Mouse (Mus musculus) midbrain, embryonic 16.5 days (tissue): ENCODE measurements around the gene Hmgcr. TPM values are rescaled to one million over a fixed set of nuclear protein-coding genes. Genes with fewer than 3 reads are reported as not detected.

Experiments
- ATAC-seq: fragments of 200-750 bp; cut with Nextera tagmentation; 2 replicates; pipeline ENCODE4 v1.8.0; 2017; ENCODE audit warnings: moderate TSS enrichment
- H3K27ac ChIP-seq: fragments of 300-500 bp; sonication (generic); 2 replicates; pipeline ENCODE4 v1.5.1; 2014; ENCODE audit warnings: mild to moderate bottlenecking, low read length, mixed read lengths
- H3K27me3 ChIP-seq: fragments of 300-500 bp; sonication (generic); 2 replicates; pipeline ENCODE4 v1.6.1; 2014; ENCODE audit warnings: low read depth, low read length, mixed read lengths; ENCODE audit not compliant: control insufficient read depth, insufficient read depth
- H3K36me3 ChIP-seq: fragments of 300-500 bp; sonication (generic); 2 replicates; pipeline ENCODE4 v1.6.1; 2014; ENCODE audit warnings: mild to moderate bottlenecking, low read length, moderate library complexity, mixed read lengths; ENCODE audit not compliant: control insufficient read depth, insufficient read depth
- H3K4me1 ChIP-seq: fragments of 300-500 bp; sonication (generic); 2 replicates; pipeline ENCODE4 v1.6.1; 2014; ENCODE audit warnings: mild to moderate bottlenecking, low read length, mixed read lengths; ENCODE audit not compliant: control insufficient read depth, insufficient read depth
- H3K4me2 ChIP-seq: fragments of 300-500 bp; sonication (generic); 2 replicates; pipeline ENCODE4 v1.6.1; 2014; ENCODE audit warnings: mild to moderate bottlenecking, low read length, mixed read lengths
- H3K4me3 ChIP-seq: fragments of 300-500 bp; sonication (generic); 2 replicates; pipeline ENCODE4 v1.5.1; 2014; ENCODE audit warnings: low read depth, mild to moderate bottlenecking, low read length, moderate library complexity, mixed read lengths
- H3K9ac ChIP-seq: fragments of 300-500 bp; sonication (generic); 2 replicates; pipeline ENCODE4 v1.6.1; 2014; ENCODE audit warnings: low read depth, low read length, mixed read lengths
- H3K9me3 ChIP-seq: fragments of 300-500 bp; sonication (generic); replicated peaks from 2 replicates; pipeline ENCODE4 v1.6.1; 2014; ENCODE audit warnings: mild to moderate bottlenecking, low read length, mixed read lengths; ENCODE audit not compliant: control insufficient read depth, poor library complexity, severe bottlenecking
- WGBS: fragments of 180-500 bp; shearing (Covaris S2); extraction: QIAGEN DNeasy Blood & Tissue Kit; methylation state at CpG from one replicate; pipeline ENCODE4 v1.1.7; 2014; 5-methylcytosine and 5-hydroxymethylcytosine counted together
- polyA plus RNA-seq: library from polyadenylated mRNA; unstranded; fragments of >200 nt; fragmentation: Nextera tagmentation; extraction: Ambion mirVana; gene quantifications from 2 replicates; pipeline ENCODE4 v1.2.1, GENCODE M21; 2015

Gene Hmgcr
- polyA plus RNA-seq, 1 experiment from 2014 or later, result 240 TPM

DNA sequence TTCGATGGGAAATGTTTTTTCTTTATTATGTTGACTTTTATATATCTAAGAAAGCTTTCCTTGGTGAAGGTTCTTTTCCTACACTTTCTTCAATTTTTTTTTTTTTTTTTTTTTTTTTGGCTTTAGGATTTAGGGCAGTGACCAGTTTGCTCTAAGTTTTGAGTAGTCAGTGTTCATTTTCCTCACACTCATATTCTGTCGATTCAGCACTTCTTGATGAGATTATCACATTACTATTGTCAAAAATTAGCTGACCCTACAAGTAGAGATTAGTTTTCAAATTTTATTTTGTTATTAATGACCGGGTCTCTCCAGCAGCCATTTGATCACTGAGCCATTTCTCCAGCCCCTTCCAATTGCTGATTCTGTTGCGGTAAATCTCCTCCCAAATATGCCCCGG is 19.2 kb upstream of the Hmgcr start:
- 92% methylated on average over 5 of the region's 5 CpGs for WGBS
- Histone ChIP-seq H3K9me3 (no peaks in the 10 kb centered on the region), H3K27ac (no peak overlapping the region), H3K4me1 (no peaks in the 10 kb centered on the region), H3K9ac (no peak overlapping the region), H3K27me3 (no peaks in the 10 kb centered on the region), H3K4me3 (no peak overlapping the region), H3K36me3 (no peaks in the 10 kb centered on the region), H3K4me2 (no peak overlapping the region)
- ATAC-seq, result no peak

GRCm38 (mm10) chr13:96687261-96687660 is 16.5 kb upstream of the Hmgcr start:
- no peaks in the 10 kb centered on the region for H3K27me3 ChIP-seq
- H3K9ac ChIP-seq, result no peak overlapping the region
- no peaks in the 10 kb centered on the region for H3K9me3 ChIP-seq
- H3K36me3 ChIP-seq, result no peaks in the 10 kb centered on the region
- H3K4me1 ChIP-seq, result no peaks in the 10 kb centered on the region
- 89% methylated on average over 9 of the region's 9 CpGs for WGBS
- no peak for ATAC-seq
- no peak overlapping the region for H3K4me2 ChIP-seq
- H3K27ac ChIP-seq, result no peak overlapping the region
- H3K4me3 ChIP-seq, result no peak overlapping the region

DNA sequence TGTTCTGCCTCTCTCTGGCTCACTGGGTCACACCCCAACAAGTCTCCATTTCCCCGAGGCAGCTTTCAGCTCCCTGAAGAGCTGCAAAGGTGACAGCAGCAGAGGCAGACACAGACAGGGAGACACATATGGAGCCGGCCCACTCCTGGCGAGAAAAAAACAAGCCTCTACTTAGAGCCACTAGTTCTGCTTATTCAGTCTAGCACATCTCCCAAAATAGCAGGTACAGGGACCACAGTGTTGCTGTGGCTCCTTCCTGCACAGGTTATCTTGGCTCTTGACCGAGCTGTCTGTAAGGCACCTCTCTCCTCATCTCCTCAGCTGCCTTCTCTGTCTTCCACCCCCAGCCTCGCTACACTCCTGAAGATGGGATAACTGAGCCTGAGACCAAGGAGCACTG is 14.0 kb upstream of the Hmgcr start:
- WGBS, result 86% methylated on average over 5 of the region's 5 CpGs
- H3K9ac ChIP-seq, result no peak overlapping the region
- no peak overlapping the region for H3K4me3 ChIP-seq
- H3K36me3 ChIP-seq, result no peaks in the 10 kb centered on the region
- H3K27ac ChIP-seq, result no peak overlapping the region
- H3K27me3 ChIP-seq, result no peaks in the 10 kb centered on the region
- H3K4me1 ChIP-seq, result no peaks in the 10 kb centered on the region
- no peaks in the 10 kb centered on the region for H3K9me3 ChIP-seq
- no peak for ATAC-seq
- H3K4me2 ChIP-seq, result no peak overlapping the region

DNA sequence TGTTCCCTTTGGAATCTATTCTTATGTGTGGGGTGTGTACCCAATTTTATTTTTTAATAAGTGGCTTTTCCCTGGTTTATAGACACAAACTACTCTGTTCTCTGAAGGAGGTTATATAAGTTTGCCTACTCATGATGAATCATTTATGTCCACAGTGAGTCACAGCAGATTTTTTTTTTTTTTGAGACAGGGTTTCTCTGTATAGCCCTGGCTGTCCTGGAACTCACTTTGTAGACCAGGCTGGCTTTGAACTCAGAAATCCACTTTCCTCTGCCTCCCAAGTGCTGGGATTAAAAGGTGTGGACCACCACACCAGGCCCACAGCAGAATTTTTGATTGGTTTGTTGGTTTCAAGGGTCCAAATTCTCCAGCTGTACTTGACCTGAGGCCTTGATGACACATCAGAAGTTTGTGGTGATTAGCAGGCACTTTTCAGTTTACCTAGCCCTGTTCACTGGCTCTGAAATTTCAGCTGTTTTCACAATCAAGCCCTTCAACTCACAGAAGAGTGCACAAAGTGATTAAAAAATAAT is 10.4 kb upstream of the Hmgcr start:
- Histone ChIP-seq H3K9ac (no peak overlapping the region), H3K36me3 (no peaks in the 10 kb centered on the region), H3K9me3 (no peaks in the 10 kb centered on the region), H3K27me3 (no peaks in the 10 kb centered on the region), H3K4me2 (no peak overlapping the region), H3K4me1 (no peaks in the 10 kb centered on the region), H3K27ac (no peak overlapping the region), H3K4me3 (no peak overlapping the region)
- no peak for ATAC-seq

GRCm38 (mm10) chr13:96680163-96681087 is 9.7 kb upstream of the Hmgcr start:
- H3K36me3 ChIP-seq, result no peaks in the 10 kb centered on the region
- no peak for ATAC-seq
- no peak overlapping the region for H3K4me2 ChIP-seq
- H3K9me3 ChIP-seq, result no peaks in the 10 kb centered on the region
- no peak overlapping the region for H3K27ac ChIP-seq
- H3K4me3 ChIP-seq, result no peak overlapping the region
- no peaks in the 10 kb centered on the region for H3K27me3 ChIP-seq
- WGBS, result 84% methylated on average over 9 of the region's 9 CpGs
- no peak overlapping the region for H3K9ac ChIP-seq
- no peaks in the 10 kb centered on the region for H3K4me1 ChIP-seq

- no peak for ATAC-seq
- 90% methylated on average over 6 of the region's 6 CpGs for WGBS
- Histone ChIP-seq H3K36me3 (no peaks in the 10 kb centered on the region), H3K4me2 (no peak overlapping the region), H3K4me1 (no peaks in the 10 kb centered on the region), H3K9me3 (no peaks in the 10 kb centered on the region), H3K9ac (no peak overlapping the region), H3K27me3 (no peaks in the 10 kb centered on the region), H3K27ac (no peak overlapping the region), H3K4me3 (no peak overlapping the region)
Measured at GRCm38 (mm10) chr13:96678616-96679015, 7.9 kb upstream of the Hmgcr start.

DNA sequence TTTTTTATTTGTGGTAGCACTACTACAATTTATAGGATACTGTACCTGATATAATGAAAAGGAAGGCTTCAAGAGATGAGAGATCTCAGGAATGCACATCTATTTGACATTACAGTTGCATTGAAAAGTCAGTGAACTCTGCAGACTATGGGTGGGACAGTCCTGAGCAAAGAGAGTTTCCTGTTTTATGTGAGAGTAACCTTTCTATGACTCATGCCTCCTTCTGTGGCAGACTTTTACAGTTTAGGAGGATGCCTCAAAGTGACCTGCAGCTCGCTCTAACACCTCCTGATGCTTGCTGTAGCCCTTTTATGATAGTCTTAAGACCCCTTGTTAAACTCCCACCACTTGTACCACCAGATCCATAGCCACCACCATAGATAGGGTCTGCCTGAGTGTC is 6.3 kb upstream of the Hmgcr start:
- no peaks in the 10 kb centered on the region for H3K9me3 ChIP-seq
- no peaks in the 10 kb centered on the region for H3K4me1 ChIP-seq
- H3K4me2 ChIP-seq, result no peak overlapping the region
- no peak overlapping the region for H3K27ac ChIP-seq
- 81% methylated on average over 1 of the region's 1 CpGs for WGBS
- no peak for ATAC-seq
- H3K36me3 ChIP-seq, result no peaks in the 10 kb centered on the region
- H3K27me3 ChIP-seq, result no peaks in the 10 kb centered on the region
- H3K9ac ChIP-seq, result no peak overlapping the region
- H3K4me3 ChIP-seq, result no peak overlapping the region

DNA sequence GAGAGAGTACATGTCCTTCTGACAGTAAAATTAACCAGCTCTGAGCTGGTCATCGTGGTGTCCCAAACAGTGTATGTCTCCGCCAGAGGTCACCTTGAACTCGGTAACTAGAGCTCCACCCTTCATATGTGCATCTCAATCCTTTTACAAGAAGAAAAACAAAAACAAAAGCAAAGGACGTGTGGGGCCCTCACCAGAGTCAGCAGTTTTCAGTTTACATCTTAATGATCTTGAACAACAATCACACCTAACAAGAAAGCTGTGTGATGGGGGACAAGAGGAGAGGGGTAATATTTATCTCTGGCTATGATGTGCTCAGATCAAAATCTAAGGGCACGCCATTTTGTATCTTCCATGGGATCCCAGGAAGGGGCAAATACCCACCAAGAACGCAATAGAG is 5.0 kb upstream of the Hmgcr start:
- Histone ChIP-seq H3K9me3 (no peaks in the 10 kb centered on the region), H3K4me2 (no peak overlapping the region), H3K27me3 (no peaks in the 10 kb centered on the region), H3K4me1 (peaks cover 7% of the 10 kb centered on the region; the same call in 1 of the 2 replicates), H3K4me3 (no peak overlapping the region), H3K27ac (no peak overlapping the region), H3K9ac (no peak overlapping the region), H3K36me3 (no peaks in the 10 kb centered on the region)
- no peak for ATAC-seq
- 82% methylated on average over 6 of the region's 6 CpGs for whole genome bisulfite sequencing

DNA sequence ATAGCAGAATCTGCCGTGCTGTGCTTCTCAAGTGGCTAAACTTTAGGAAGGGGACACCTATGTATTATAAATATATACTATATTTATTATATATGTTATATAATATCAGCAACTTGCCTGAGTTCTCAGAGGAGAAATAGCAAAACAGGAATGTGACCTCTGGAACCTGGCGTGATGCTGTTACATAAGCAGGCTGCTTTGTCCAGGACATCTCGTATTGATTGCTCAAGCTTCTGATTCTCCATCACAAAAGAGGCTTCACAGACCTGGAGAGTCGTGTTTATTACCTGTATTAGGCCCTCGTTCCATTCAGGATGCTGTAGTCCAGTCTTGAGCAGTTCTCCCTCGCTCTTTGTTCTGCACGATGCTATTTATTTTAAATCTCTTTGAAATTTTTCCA is 3.1 kb upstream of the Hmgcr start:
- Histone ChIP-seq H3K4me3 (no peak overlapping the region), H3K27me3 (no peaks in the 10 kb centered on the region), H3K4me1 (peaks cover 13% of the 10 kb centered on the region), H3K36me3 (no peaks in the 10 kb centered on the region), H3K27ac (no peak overlapping the region), H3K9ac (no peak overlapping the region), H3K9me3 (no peaks in the 10 kb centered on the region), H3K4me2 (no peak overlapping the region)
- ATAC-seq, result no peak
- WGBS, result 82% methylated on average over 7 of the region's 7 CpGs
